Mouse (Mus musculus): ENCODE measurements around the gene Gpc6.

- TF ChIP-seq CTCF (IDR thresholded peaks at IDR 0.05), result no peak
- TF ChIP-seq EP300 (IDR thresholded peaks at IDR 0.05; ENCODE audit: insufficient read depth, low read depth, low read length), result no peak
These were observed 20.9 kb downstream of the Gpc6 start for GRCm38 (mm10) chr14:116945975-116946374.
